Mouse (Mus musculus) v-Abl transformed pro-B cells (cell line): ENCODE measurements at regions not wholly inside any gene's neighbourhood (a gene's known extent, or its start where the extent isn't known, plus 50 kb on each side); places are given as distances from the start of the nearest gene placed in this dataset.

Source experiments
- in situ Hi-C, 2 experiments: fragments of 400-800 bp; cut with MboI; formaldehyde crosslinking; loops; one replicate each; pipeline ENCODE4 v1.15.1; 2025; ENCODE audit not compliant: unreplicated experiment in 2 of 2

DNA sequence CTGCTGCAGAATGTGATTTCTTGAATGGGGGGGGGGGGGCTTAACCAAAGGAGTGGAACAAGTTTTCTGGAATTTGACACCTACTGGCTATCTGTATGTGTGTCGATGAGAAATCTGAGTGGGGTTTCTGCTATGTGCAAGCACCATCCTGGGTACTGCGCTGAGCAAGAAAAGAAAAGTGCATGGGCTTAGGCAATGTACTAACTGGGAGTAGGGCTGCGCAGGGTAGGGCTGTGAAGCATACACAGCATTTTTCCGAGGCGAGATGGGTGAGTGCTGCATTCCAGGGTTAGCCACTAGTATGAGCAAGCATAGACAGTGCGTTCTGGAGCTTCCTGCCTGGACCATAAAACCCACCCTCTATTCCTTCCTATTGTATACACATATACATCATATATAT lies 686.8 kb upstream of the A1bg start:
- in situ Hi-C loops, result no loop called here

DNA sequence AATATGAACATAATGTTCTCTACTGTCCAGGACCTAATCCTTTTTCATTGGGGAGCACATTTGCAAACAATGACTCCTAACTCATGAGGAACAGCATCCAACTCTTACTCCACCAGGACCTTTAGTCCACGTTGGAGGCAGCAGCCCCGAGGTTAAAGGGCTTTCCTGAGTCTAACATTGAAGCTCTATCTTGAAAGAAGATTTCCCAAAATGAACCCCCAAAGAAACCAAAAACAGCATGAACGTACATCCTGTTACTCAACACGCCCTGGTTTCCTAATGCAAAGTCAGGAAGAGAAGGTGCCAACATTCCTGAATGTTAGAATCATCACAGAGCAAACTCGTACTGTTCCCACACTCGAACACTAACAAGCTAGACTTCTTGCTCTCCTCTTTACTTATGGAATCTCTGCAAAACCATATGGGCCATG lies 685.5 kb upstream of the A1bg start:
- in situ Hi-C loops, result no loop called here

DNA sequence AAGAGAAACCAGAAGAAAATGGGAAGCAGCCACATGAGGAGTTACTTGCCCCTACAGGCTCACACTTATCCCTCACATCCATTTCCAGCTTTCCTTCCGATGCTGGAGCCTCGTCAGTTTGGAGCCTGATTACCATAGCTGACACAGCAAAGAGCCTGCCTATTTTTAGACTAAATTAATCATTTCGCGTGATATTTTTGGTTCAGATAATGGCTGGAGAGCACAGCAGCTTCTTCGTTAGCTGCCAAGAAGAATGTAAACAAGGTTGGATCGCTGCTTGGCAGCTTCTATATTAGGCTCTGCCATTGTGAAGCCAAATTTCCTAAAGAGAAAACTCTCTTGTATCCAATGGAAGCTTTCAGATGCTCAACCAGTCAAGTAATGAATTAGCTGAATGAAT lies 676.9 kb upstream of the A1bg start:
- in situ Hi-C loops, result no loop called here

DNA sequence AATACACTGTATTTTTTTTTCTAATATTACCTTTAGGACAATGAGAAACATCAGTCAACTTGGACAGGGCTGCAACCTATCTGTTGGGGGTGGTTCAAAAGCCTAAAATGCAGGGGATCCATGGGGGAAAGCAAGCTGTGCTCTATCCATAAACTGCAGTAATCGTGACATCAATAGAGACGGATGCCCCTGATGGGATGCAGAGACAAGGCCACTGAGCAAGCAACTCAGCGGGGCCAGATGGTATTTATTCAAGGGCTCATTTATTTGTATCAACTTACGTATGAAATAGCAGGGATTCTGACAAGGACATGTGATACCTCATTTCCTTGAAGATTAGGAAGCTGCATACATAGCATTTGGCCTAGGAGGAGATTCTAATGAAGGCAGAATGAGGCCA lies 673.5 kb upstream of the A1bg start:
- in situ Hi-C loops, result no loop called here

DNA sequence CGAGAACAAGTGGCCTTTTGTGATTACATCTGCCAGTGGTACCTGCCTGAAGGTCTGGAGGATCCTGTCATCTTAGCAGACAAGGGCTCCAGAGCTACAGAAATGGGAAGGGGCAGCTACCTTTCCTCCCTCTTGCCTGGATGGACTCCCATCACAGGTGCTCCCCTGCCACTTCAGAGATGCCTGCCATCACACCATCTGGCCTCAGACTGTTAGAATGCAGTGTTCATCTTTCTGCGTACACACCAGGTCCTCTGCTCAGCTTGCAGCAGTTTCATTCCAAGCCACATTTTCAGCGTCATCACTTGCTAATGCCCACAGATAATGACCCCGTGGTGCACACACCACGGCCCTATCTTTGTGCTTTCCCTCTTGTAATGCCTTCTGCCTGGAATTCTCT lies 666.1 kb upstream of the A1bg start:
- in situ Hi-C loops, result no loop called here

DNA sequence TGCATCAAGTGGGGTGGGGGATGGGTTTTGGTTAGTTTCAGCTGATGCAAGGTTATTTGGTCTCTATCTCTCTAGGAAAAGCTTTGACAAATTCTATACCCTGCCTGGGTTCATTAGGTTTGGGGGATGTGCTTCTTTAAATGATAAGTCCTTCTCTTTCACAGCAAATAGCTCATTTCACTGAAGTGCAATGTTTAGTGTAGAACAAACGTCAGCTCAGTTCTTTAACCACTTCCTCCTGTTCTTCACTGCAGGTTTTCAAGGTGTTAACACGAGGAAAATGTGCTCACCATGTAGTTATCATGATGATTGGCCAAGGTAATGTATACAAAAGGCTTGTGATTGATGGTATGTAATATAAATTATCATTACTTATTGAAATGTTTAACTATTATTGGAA lies 659.5 kb upstream of the A1bg start:
- in situ Hi-C loops, result no loop called here

DNA sequence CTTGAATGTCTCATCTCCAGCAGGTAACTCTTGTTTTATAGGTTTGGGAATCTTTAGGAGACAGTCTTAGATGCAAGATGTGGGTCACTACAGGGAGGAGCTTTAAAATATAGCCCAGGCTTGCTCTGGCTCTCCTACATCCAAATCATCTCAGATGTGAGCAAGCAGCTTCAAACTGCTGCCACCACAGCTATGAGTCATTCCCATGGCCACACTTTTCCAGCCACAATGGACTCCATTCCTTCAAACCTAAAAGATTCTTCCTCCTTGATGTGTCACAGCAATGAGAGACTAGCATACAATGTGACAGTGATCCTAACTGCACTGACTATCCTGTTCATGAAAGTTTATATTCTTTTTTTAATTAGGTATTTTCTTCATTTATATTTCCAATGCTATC lies 640.5 kb upstream of the A1bg start:
- in situ Hi-C loops, result no loop called here

DNA sequence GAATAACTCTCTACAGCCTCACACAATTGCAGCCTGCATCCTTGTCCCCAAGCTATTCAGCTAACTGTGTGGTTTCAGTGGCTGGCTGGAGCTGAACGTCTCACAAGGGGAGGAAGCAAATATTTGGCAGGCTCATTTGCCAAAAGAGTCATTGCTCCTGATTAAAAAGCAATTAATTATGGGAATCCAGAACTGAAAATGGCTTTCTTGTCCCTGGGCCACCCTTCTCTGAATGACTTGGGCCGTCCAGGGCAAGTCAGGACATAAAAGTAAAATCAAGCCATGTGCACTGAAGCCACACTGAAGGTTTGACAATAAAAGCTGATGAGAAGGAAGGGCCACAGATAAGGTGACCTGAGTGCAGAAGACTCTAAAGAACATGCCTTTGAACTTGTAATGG lies 639.4 kb upstream of the A1bg start:
- in situ Hi-C loops, result no loop called here

DNA sequence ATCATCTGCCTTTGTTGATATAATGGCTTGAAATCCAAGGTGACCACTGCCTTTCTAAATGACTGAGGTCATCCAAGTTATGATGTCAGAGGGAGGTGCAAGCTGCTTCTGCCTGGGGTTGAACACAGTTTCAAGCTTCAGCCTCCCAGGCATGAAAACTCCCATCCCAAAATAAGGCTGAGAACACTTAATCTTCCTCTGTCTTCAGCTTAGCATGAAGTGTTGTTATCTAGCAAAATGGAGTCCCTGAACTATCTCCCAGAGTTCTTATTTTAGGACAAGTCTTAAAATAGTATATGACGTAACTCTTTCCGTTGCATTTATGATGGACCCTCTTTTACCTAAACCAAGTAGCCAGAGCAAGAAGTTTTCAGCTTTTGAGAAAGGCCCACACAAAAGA lies 631.1 kb upstream of the A1bg start:
- in situ Hi-C loops, result no loop called here

DNA sequence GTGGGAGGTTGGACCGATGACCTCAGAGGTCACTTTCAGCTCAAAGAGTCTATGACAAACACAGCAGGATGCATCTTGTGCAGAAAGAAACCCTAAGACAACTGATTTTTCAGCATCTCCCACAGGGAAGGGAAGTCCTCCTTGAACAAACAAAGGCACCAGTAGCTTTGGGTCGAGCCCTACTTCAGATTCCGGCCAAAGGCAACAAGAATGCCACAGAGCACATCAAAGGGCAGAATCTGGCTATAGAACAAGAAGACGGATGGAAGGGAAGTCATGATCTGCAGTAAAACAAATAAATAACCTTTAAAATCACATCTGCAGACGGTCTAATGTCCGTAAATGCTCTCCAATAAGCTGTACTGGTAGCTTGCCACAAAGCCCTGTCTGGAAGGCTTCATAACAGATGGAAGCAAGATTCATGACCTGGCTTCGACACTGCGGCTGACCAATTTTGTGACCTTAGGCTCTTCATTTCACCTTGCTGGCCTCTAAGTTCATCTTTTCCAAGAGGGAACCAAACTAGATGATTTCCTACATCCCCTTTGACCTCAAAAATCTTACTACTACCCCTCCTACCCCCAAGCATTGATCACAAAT lies 630.4 kb upstream of the A1bg start:
- in situ Hi-C loops, result no loop called here

DNA sequence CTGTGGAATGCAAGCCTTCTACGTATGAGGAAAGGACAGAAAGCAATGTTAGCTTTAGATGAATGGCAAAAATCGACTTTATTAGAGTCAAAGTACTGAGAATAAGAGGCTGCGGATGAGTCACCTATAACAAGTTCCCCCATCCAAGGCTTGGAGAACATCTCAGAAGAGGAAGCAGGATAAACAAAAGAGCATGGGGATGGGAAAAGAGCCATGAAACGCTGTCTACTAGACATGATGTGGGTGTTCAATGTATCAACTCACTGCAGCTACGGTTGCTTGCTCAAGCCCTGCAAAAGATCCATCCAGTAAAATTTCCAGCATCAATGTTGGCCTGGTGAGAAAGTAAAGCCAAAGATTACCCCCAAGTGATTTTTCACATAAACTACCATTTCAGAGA lies 628.4 kb upstream of the A1bg start:
- in situ Hi-C loops, result no loop called here

DNA sequence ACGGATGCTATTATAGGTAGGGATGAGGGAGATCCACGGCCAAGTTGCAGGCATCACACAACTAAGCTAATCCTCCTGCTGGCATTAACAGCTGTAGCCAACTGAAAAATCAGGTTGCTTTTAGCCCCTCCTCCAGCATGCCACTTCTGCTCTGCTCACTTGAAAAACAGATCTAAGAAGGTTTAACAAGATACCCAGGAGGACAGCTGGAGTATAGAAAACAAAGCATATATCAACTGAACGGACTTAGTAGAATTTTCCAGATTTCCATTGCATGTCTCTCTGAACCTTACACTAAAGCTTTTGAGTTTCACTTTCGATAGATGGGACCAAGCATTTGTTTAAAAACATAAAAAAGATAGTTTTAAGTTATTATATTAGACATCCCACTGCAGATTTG lies 625.6 kb upstream of the A1bg start:
- in situ Hi-C loops, result no loop called here

DNA sequence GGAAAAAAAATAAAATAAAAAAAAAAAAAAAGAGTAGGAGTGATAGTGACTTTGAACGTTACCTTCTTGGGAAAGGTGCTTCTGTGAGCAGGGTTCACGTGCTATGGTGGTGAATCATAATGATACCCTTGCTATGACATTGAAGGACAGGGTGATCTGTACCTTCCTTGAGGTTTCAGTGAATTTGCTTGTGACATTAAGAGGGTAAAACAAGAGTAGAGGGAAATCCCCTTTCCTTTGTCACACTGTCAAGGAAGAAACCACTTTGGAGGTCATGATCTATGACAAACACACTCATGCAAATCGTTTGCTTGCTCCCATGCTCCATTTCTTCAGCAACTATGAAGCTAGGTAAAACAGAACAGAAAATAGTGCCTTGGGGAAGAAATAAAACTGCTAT lies 623.8 kb upstream of the A1bg start:
- in situ Hi-C loops, result no loop called here

DNA sequence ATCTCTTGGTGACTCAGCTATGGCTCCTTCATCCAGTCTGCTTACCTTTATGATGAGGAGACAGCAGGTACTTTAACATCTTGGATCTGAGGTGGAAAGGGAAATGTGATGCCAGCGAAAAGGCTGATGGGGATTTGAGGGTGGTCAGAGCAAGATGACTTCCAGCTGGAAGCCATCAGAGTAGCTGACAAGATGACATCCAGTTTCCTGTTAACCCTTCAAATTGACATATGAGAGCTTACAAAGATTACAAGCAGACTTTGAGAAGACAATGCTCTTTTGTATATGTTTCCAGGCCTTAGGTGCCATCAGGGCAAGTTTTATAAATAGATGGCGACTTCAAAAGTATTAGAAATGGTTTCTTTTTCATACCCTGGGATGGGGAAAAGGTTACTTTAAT lies 621.3 kb upstream of the A1bg start:
- in situ Hi-C loops, result no loop called here

DNA sequence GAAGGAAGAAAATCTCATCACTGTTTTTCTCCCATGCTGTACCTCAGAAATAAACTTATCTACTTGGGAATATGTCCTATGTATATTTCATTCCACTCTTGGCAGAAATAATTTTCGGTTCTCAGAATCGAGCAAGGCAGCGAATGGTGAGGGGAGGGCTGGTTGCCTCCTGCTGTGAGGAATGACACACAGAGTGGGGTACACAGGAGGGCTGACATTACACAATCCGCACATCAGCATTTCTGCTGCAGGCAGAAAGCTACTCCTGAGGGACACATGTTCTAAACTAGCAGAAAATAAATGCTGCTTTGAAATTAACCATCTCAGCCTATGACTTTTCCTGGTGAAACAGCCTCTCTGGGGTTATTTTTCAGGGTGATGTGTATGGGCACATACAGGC lies 618.8 kb upstream of the A1bg start:
- in situ Hi-C loops, result no loop called here

DNA sequence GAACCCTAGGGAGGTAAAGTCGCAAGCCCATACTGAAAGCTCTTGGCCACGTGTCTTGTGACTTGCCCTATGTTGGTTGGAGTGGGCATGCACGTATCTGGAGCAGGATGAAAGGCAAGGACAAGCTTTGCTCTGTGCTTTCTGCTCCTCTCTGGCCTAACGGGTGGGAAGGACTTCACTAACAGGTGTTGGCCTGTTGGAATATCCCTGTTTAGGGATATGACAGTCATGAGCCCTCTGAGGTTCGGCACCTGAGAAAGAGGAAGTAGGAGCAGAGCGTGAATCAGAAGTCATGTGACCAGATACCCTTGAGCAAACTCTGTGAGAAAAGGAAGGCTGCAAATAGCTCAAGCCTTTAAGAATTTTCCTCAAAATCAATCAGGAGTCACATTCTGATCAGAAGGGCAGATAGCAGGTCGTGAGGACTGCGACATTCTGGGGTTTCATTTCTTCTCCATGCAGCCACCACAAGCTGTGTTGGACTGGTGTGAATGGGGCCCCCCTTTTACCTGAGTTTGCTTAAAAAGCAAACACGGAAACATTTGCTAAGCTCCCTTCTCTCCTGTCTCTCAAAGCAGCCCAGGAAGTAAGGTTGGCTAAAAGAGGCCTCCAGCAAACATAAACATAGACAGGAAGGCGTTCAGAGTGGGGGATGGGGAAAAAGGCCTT lies 618.1 kb upstream of the A1bg start:
- in situ Hi-C loops, result no loop called here

DNA sequence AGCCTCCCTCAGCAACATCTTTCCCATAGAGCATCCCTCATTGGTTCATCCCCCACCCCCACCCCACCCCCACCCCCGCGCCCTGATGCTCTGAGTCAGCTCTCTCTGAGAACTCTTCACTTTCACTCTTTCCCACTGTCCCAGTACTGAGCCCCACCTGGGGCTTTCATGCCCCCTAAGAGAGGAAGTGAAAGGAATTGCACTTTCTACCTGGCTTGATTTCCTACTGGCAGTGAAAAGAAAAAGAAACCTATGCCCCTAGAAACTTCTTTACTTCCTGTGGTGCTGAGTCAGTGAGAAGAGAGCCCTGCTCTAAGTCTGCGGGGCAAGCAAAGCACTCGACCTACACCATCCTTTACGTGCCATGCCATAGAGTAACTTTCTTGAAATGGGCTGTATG lies 616.1 kb upstream of the A1bg start:
- in situ Hi-C loops, result no loop called here

DNA sequence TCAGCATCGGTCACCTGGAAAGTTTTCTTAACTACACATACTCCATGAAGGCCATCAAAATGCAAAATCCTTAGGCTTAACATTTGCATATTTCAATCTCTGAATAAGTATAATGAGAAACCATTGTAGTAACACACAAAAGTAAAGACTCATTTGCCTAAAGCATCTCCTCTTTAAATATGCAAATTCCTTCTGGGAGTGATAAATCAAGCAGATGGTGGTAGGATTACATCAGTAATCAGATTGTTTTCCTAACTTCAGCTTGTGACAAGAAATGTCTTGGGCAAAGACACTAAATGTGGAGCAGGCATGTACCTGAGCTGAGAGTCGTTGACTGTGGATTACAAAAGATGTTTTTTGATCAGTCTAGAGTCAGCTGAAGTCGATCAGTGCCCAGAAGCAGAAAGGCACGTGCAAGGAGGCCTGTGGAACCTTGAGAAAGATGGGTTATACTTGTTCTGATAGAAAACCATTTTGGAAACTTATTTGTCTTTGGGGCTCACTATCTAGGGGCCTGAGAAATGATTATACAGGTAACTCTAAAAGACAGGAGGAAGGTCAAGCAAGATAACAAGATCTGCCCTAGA lies 615.5 kb upstream of the A1bg start:
- in situ Hi-C loops, result no loop called here

DNA sequence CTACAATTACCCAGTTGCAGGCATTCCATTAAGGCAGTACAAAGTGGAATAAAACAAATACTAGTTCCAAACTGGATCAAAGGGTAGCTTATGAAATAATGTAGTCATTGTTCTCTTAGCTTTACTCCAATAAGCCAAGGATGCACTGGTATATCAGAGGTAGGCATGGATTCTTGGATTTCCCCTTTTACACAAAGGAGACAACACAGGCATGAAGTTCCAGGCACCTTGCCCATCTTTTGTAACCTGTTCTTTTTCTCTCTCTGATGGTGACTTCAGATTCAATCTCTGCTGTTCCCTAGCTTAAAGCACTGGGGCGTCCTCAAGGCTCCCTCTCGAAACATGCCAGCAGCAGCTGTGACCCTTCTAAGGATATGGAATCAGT lies 613.5 kb upstream of the A1bg start:
- in situ Hi-C loops, result no loop called here

DNA sequence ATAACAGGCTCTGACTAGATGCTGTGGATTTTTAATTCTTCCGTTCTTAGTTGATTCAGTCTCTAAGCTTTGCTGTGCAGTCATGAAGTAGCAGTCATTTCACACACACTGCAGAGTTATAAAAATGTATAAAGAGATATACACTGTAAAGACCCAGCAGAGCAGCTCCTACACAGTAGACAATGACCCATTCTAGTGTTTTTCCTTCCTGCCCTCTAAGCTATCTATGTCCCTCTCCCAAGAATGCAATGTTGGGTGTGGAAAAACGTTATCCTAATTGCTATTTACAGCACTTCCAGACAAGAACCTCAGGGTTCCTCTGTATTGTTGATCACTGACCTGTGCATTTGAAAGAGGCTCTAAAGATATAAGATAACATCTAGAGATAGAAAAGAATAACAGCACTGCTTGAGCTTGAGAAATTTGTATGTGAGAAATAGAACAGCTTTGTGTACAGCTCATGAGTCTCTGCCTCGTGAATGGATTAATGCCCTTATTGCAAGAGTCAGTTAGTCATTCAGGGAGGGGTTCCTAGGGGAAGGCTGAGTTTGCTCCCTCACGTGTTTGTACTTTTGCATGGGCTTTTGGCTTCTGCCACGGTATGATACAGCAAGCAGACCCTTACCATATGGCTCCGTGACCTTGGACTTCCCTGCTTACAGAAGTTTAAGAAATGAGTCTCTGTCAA lies 613.0 kb upstream of the A1bg start:
- in situ Hi-C loops, result no loop called here

DNA sequence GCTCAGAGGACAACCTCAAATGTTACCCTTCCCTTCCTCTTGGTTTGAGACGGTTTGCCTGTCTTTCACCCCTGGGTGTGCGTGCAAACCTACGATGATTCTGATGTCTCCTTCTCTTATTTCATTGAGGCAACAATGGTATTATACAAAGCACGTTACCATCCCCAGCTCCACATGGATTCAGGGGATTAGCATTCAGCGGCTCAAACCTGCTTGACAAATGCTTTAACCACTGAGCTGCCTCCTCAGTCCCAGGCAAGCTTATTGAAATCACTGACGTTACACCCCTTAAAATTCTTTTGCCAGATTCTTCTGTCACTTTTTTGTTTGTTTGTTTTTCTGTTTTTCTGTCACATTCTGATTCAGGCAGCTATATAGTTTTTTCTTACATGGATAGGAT lies 612.4 kb upstream of the A1bg start:
- in situ Hi-C loops, result no loop called here

DNA sequence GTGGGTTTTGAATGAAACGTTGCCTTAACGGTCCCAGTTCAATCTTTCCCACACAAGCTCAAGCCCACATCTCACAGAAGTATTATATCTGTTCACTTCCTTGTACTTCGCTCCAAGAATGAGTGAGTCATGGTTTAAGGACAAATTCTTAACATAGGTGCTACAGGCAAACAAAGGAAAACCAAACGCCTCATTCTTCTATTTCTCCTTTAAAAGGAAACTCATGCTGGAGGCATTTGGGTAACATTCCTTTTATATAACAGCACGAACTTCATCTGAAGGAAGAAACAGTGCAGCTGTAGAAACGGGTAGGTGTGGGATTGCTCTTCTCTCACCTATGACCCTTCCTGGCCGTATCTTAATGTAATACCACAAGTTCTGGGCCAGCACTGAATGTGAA lies 610.0 kb upstream of the A1bg start:
- in situ Hi-C loops, result no loop called here
